Mouse (Mus musculus): ENCODE results near the gene Msrb2. TPM values are rescaled to one million over a fixed set of nuclear protein-coding genes. Genes with fewer than 3 reads are reported as not detected.

Gene Msrb2
- polyA plus RNA-seq, 2 experiments = 6.5 to 8.4 TPM

DNA sequence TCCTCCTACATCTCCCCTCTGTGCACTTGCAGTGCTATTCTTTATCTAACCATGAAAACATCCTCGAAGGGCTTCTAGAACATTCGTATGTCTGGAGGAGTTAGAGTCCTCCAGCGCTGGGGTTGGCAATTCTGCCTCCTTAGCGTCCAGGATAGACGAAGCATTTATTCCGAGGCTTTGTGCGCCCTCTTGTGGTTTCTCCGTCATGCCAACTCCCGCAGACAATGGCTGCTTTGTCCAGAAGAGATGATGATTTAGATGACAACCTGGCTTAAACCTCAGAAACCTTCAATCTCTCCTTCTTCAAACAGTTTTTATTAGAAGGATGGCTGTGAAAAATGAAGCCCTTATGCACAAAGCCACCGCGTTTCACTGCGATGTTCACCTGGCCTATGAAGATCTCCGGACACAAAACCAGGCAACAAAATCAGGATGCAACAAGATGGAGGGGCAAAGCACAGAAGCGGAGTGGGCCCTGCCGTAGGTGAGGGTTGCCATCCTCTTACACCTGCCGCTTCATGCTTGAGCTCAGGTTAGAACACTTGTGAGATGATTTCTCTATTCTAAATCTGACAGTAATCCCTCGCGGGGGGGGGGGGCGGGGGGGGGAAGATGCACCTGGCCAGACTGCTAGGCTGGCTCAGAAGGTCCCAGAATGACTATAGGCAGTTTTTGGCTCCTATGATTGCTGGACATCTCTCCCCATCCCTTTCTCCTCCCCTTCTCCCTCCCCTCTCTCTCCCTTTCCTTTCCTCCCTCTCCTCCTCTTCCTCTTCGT lies 26.4 kb upstream of the Msrb2 start:
- Histone ChIP-seq H3K27me3 (ENCODE audit: control insufficient read depth, insufficient read depth, low read length) (no peaks in the 10 kb centered on the region), H3K36me3 (replicated peaks; ENCODE audit: control insufficient read depth, insufficient read depth, low read depth) (no peaks in the 10 kb centered on the region), H3K9me3 (ENCODE audit: control insufficient read depth, low read length) (no peaks in the 10 kb centered on the region), H3K9ac (replicated peaks) (no peak overlapping the region), H3K27ac (no peak overlapping the region), H3K4me3 (ENCODE audit: insufficient read depth in 1 of 2, low read depth in 2 of 2, low read length in 2 of 2) (no peak overlapping the region), H3K4me2 (ENCODE audit: low read depth) (no peak overlapping the region), H3K4me1 (replicated peaks; ENCODE audit: control insufficient read depth in 2 of 2, insufficient read depth in 2 of 2, low read length in 1 of 2) (peaks cover 0 to 2% of the 10 kb centered on the region in 2 experiments; a peak in 1 of 4 replicates)
- DNase-seq (ENCODE audit: low read depth in 3 of 3, low spot score in 3 of 3) = peak; percentile 20 to 47 (median 40)
- ATAC-seq (ENCODE audit: insufficient read depth) = no peak
- TF ChIP-seq EP300 (IDR thresholded peaks at IDR 0.05; ENCODE audit: low read depth) (no peak), CTCF (IDR thresholded peaks at IDR 0.05; ENCODE audit: low read depth) (peak; percentile 74)
- WGBS (ENCODE audit: insufficient replicate concordance) = 23% methylated on average over 20 of the region's 20 CpGs

DNA sequence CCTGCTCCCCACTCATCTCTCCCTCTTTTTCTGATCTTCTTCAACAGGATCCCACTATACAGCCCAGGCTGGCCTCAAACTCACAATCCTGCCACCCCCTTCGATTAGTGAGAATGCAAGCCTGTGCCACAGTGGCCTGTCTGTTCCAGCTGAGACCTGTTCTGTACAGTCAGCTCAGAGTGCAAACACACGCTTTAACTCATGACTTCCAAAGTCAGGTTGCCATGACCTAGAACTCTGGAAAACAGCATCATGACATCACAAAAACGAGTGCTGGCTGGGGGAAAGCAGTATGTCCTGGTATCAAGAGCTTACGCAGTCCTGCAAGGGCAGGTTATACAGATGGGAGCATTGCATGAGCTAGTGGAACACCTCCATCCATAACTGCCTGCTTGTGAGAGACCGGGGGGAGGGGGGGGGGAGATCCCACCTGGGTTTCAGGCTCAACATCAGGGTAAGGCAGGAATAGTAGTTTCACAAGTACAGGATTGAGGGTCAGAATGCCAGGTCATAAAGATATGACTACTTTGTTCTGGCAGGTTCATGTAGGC lies 25.8 kb upstream of the Msrb2 start:
- Histone ChIP-seq H3K9ac (replicated peaks) (no peak overlapping the region), H3K27me3 (ENCODE audit: control insufficient read depth, insufficient read depth, low read length) (no peaks in the 10 kb centered on the region), H3K4me2 (ENCODE audit: low read depth) (no peak overlapping the region), H3K9me3 (ENCODE audit: control insufficient read depth, low read length) (no peaks in the 10 kb centered on the region), H3K4me1 (replicated peaks; ENCODE audit: control insufficient read depth in 2 of 2, insufficient read depth in 2 of 2, low read length in 1 of 2) (peaks cover 0 to 2% of the 10 kb centered on the region in 2 experiments; a peak in 1 of 4 replicates), H3K27ac (no peak overlapping the region), H3K4me3 (ENCODE audit: insufficient read depth in 1 of 2, low read depth in 2 of 2, low read length in 2 of 2) (no peak overlapping the region), H3K36me3 (replicated peaks; ENCODE audit: control insufficient read depth, insufficient read depth, low read depth) (no peaks in the 10 kb centered on the region)
- DNase-seq (ENCODE audit: low read depth in 3 of 3, low spot score in 3 of 3) (no peak), ATAC-seq (ENCODE audit: insufficient read depth) (no peak)
- WGBS (ENCODE audit: insufficient replicate concordance) = 56% methylated on average over 5 of the region's 5 CpGs
- TF ChIP-seq EP300 (IDR thresholded peaks at IDR 0.05; ENCODE audit: low read depth) = no peak
- TF ChIP-seq CTCF (IDR thresholded peaks at IDR 0.05; ENCODE audit: low read depth) = no peak

- no peak overlapping the region for H3K27ac ChIP-seq
- H3K4me3 ChIP-seq (ENCODE audit: insufficient read depth in 1 of 2, low read depth in 2 of 2, low read length in 2 of 2) = no peak overlapping the region
- ATAC-seq (ENCODE audit: insufficient read depth) = no peak
- no peak overlapping the region for H3K9ac ChIP-seq (replicated peaks)
- DNase-seq (ENCODE audit: low read depth in 3 of 3, low spot score in 3 of 3) = no peak
- no peak overlapping the region for H3K4me2 ChIP-seq (ENCODE audit: low read depth)
- peaks cover 0 to 2% of the 10 kb centered on the region in 2 experiments; a peak in 1 of 4 replicates for H3K4me1 ChIP-seq (replicated peaks; ENCODE audit: control insufficient read depth in 2 of 2, insufficient read depth in 2 of 2, low read length in 1 of 2)
- 0 out of 2 replicates have a peak, but pooled peaks have one; percentile 14 for TF ChIP-seq EP300 (IDR thresholded peaks at IDR 0.05; ENCODE audit: low read depth)
- TF ChIP-seq CTCF (IDR thresholded peaks at IDR 0.05; ENCODE audit: low read depth) = no peak
- WGBS (ENCODE audit: insufficient replicate concordance) = 45% methylated on average over 3 of the region's 3 CpGs
- H3K27me3 ChIP-seq (ENCODE audit: control insufficient read depth, insufficient read depth, low read length) = no peaks in the 10 kb centered on the region
- H3K9me3 ChIP-seq (ENCODE audit: control insufficient read depth, low read length) = no peaks in the 10 kb centered on the region
- H3K36me3 ChIP-seq (replicated peaks; ENCODE audit: control insufficient read depth, insufficient read depth, low read depth) = no peaks in the 10 kb centered on the region
Observed at GRCm38 (mm10) chr2:19348454-19348853, 22.8 kb upstream of the Msrb2 start.

GRCm38 (mm10) chr2:19350167-19350566 lies 21.1 kb upstream of the Msrb2 start:
- no peak for TF ChIP-seq CTCF (IDR thresholded peaks at IDR 0.05; ENCODE audit: low read depth)
- TF ChIP-seq EP300 (IDR thresholded peaks at IDR 0.05; ENCODE audit: low read depth) = no peak
- ATAC-seq (ENCODE audit: insufficient read depth) (no peak), DNase-seq (ENCODE audit: low read depth in 3 of 3, low spot score in 3 of 3) (no peak)
- WGBS (ENCODE audit: insufficient replicate concordance) = 74% methylated on average over 5 of the region's 5 CpGs
- no peak overlapping the region for H3K4me2 ChIP-seq (ENCODE audit: low read depth)
- no peaks in the 10 kb centered on the region for H3K36me3 ChIP-seq (replicated peaks; ENCODE audit: control insufficient read depth, insufficient read depth, low read depth)
- peaks cover 0 to 2% of the 10 kb centered on the region in 2 experiments; a peak in 1 of 4 replicates for H3K4me1 ChIP-seq (replicated peaks; ENCODE audit: control insufficient read depth in 2 of 2, insufficient read depth in 2 of 2, low read length in 1 of 2)
- no peaks in the 10 kb centered on the region for H3K27me3 ChIP-seq (ENCODE audit: control insufficient read depth, insufficient read depth, low read length)
- H3K4me3 ChIP-seq (ENCODE audit: insufficient read depth in 1 of 2, low read depth in 2 of 2, low read length in 2 of 2) = no peak overlapping the region
- no peak overlapping the region for H3K9ac ChIP-seq (replicated peaks)
- H3K9me3 ChIP-seq (ENCODE audit: control insufficient read depth, low read length) = no peaks in the 10 kb centered on the region
- no peak overlapping the region for H3K27ac ChIP-seq

- DNase-seq (ENCODE audit: low read depth in 3 of 3, low spot score in 3 of 3) (no peak), ATAC-seq (ENCODE audit: insufficient read depth) (no peak)
- H3K4me1 ChIP-seq (replicated peaks; ENCODE audit: control insufficient read depth in 2 of 2, insufficient read depth in 2 of 2, low read length in 1 of 2) = peaks cover 0 to 2% of the 10 kb centered on the region in 2 experiments; a peak in 1 of 4 replicates
- WGBS (ENCODE audit: insufficient replicate concordance) = 57% methylated on average over 1 of the region's 1 CpGs
- H3K4me2 ChIP-seq (ENCODE audit: low read depth) = no peak overlapping the region
- H3K9ac ChIP-seq (replicated peaks) = no peak overlapping the region
- no peaks in the 10 kb centered on the region for H3K27me3 ChIP-seq (ENCODE audit: control insufficient read depth, insufficient read depth, low read length)
- H3K4me3 ChIP-seq (ENCODE audit: insufficient read depth in 1 of 2, low read depth in 2 of 2, low read length in 2 of 2) = no peak overlapping the region
- no peaks in the 10 kb centered on the region for H3K36me3 ChIP-seq (replicated peaks; ENCODE audit: control insufficient read depth, insufficient read depth, low read depth)
- no peaks in the 10 kb centered on the region for H3K9me3 ChIP-seq (ENCODE audit: control insufficient read depth, low read length)
- no peak overlapping the region for H3K27ac ChIP-seq
- no peak for TF ChIP-seq EP300 (IDR thresholded peaks at IDR 0.05; ENCODE audit: low read depth)
- no peak for TF ChIP-seq CTCF (IDR thresholded peaks at IDR 0.05; ENCODE audit: low read depth)
Observed at GRCm38 (mm10) chr2:19351615-19352253, 19.5 kb upstream of the Msrb2 start.
